Comparison of ENCODE assay signal across 28 mouse cellular contexts in genomic region chr7:112747187-112747586, GRCm38 (mm10).
DNase-seq lines count a peak whose midpoint lies in the region; ATAC-seq and TF ChIP-seq lines count a peak whose summit lies in the region.
"Had no signal": no experiment of that assay in that cellular context is flagged by ENCODE, and none has a peak within 500 bp of the region (broad histone marks: within the 10 kb centered on the region; RNA-seq: fewer than 3 reads in every experiment).

No protein-coding gene starts in this region.

- no peaks in the 10 kb centered on the region for H3K27me3 ChIP-seq in kidney, adult 2 months (replicated peaks; ENCODE audit: control insufficient read depth, insufficient read depth, low read length)
- no peaks in the 10 kb centered on the region for H3K27me3 ChIP-seq in kidney, postnatal 0 days (ENCODE audit: insufficient read depth, low read length)
- H3K27me3 ChIP-seq: forebrain, embryonic 15.5 days; heart, embryonic 13.5 days; limb, embryonic 13.5 days; midbrain, embryonic 13.5 days; neural tube, embryonic 12.5 days; Patski; stomach, embryonic 15.5 days had no signal

- no peak for DNase-seq in gastrocnemius, adult 2 months
- DNase-seq in gastrocnemius, postnatal 10 days, result no peak
- DNase-seq in kidney, adult 2 months, result peak; percentile 95
- peak; percentile 47 for DNase-seq in kidney, postnatal 0 days (ENCODE audit: low spot score)
- peak; percentile 34 for DNase-seq in retina, embryonic 14.5 days (ENCODE audit: low spot score)
- DNase-seq in layer of hippocampus, postnatal 14 days (ENCODE audit: low spot score in 2 of 2), result no peak
- no peak for DNase-seq in heart, postnatal 25 days (ENCODE audit: low spot score)
- DNase-seq: adrenal gland, postnatal 36 days; cerebellum, adult 9-10 months; gastrocnemius, postnatal 25 days; heart, adult 18-20 months; heart, postnatal 14 days; liver, embryonic 13.5 days; lung, embryonic 14.5 days; right cerebral cortex, postnatal 4 days; thymus, postnatal 36 days had no signal

- ATAC-seq in kidney, postnatal 0 days (replicated peaks; ENCODE audit: low FRiP score, low read depth), result 0 out of 2 replicates have a peak, but pooled peaks have one; percentile 35
- no peak for ATAC-seq in erythroblast, adult 5-6 weeks (replicated peaks; ENCODE audit: low FRiP score, poor library complexity, severe bottlenecking)
- ATAC-seq: CD4-positive, CD25-positive, alpha-beta regulatory T cell, adult 4 months; forebrain, embryonic 15.5 days; inflammation-experienced regulatory T-cells, adult 6 months; midbrain, embryonic 13.5 days; Patski had no signal

- intact Hi-C loops in gastrocnemius, adult 2 months (cut with DNase I), result no loop called here
- intact Hi-C loops in heart, postnatal 25 days (cut with DNase I), result no loop called here

- 46% methylated on average over 3 of the region's 3 CpGs for WGBS in kidney, adult 2 months
- WGBS in kidney, postnatal 0 days, result 50% methylated on average over 3 of the region's 3 CpGs

- no peak overlapping the region for H3K9ac ChIP-seq in kidney, postnatal 0 days (ENCODE audit: low read depth, low read length)
- H3K9ac ChIP-seq: forebrain, embryonic 15.5 days; heart, embryonic 13.5 days; hindbrain, embryonic 14.5 days; limb, embryonic 13.5 days; liver, embryonic 13.5 days; lung, embryonic 14.5 days; midbrain, embryonic 13.5 days; neural tube, embryonic 12.5 days; stomach, embryonic 15.5 days had no signal

- H3K4me1 ChIP-seq in kidney, adult 2 months (ENCODE audit: control insufficient read depth, insufficient read depth, low read length), result peaks cover 32% of the 10 kb centered on the region
- H3K4me1 ChIP-seq in kidney, postnatal 0 days (replicated peaks; ENCODE audit: insufficient read depth, low read length), result peaks cover 23% of the 10 kb centered on the region
- H3K4me1 ChIP-seq: megakaryocyte, embryonic 14.5 days had no signal

- TF ChIP-seq CTCF in gastrocnemius, adult 2 months (IDR thresholded peaks at IDR 0.05), result no peak
- no peak for TF ChIP-seq CTCF in kidney, adult 2 months (conservative IDR thresholded peaks at IDR 0.05; ENCODE audit: insufficient read depth, insufficient read length, low read depth, low read length)
- TF ChIP-seq CTCF in kidney, postnatal 0 days (IDR thresholded peaks at IDR 0.05; ENCODE audit: low read depth), result no peak

- no peak overlapping the region for H3K4me2 ChIP-seq in kidney, postnatal 0 days (ENCODE audit: low read length)
- H3K4me2 ChIP-seq: forebrain, embryonic 15.5 days; heart, embryonic 13.5 days; hindbrain, embryonic 14.5 days; limb, embryonic 13.5 days; liver, embryonic 13.5 days; lung, embryonic 14.5 days; midbrain, embryonic 13.5 days; neural tube, embryonic 12.5 days; stomach, embryonic 15.5 days had no signal

- no peaks in the 10 kb centered on the region for H3K36me3 ChIP-seq in kidney, adult 2 months (ENCODE audit: control insufficient read depth, insufficient read depth, low read length)
- no peaks in the 10 kb centered on the region for H3K36me3 ChIP-seq in kidney, postnatal 0 days (ENCODE audit: insufficient read depth, low read length)
- H3K36me3 ChIP-seq: forebrain, embryonic 15.5 days; limb, embryonic 13.5 days; liver, embryonic 13.5 days; midbrain, embryonic 13.5 days; neural tube, embryonic 12.5 days; stomach, embryonic 15.5 days had no signal

- no peak for TF ChIP-seq POLR2A in kidney, adult 2 months (IDR thresholded peaks at IDR 0.05; ENCODE audit: low read depth, low read length)

- H3K27ac ChIP-seq in gastrocnemius, adult 2 months, result peak overlapping the region; percentile 12; the same call in 1 of the 2 replicates
- H3K27ac ChIP-seq in kidney, adult 2 months (ENCODE audit: insufficient read depth, low read depth, low read length), result peak overlapping the region; percentile 79
- 0 out of 2 replicates have a peak overlapping the region, but pooled peaks have one; percentile 36 for H3K27ac ChIP-seq in kidney, postnatal 0 days
- H3K27ac ChIP-seq: forebrain, embryonic 15.5 days; heart, embryonic 13.5 days; hindbrain, embryonic 14.5 days; limb, embryonic 13.5 days; liver, embryonic 13.5 days; midbrain, embryonic 13.5 days; neural tube, embryonic 12.5 days; stomach, embryonic 15.5 days had no signal

- H3K4me3 ChIP-seq in gastrocnemius, adult 2 months, result no peak overlapping the region
- no peak overlapping the region for H3K4me3 ChIP-seq in kidney, adult 2 months (ENCODE audit: insufficient read depth, low read depth, low read length)
- no peak overlapping the region for H3K4me3 ChIP-seq in kidney, postnatal 0 days (replicated peaks; ENCODE audit: low read depth, low read length)
- H3K4me3 ChIP-seq: forebrain, embryonic 15.5 days; heart, embryonic 13.5 days; limb, embryonic 13.5 days; liver, embryonic 13.5 days; megakaryocyte, embryonic 14.5 days; midbrain, embryonic 13.5 days; neural tube, embryonic 12.5 days; stomach, embryonic 15.5 days had no signal

- H3K9me3 ChIP-seq in kidney, postnatal 0 days (replicated peaks; ENCODE audit: low read length), result no peaks in the 10 kb centered on the region
- H3K9me3 ChIP-seq: forebrain, embryonic 15.5 days; heart, embryonic 13.5 days; limb, embryonic 13.5 days; liver, embryonic 13.5 days; megakaryocyte, embryonic 14.5 days; midbrain, embryonic 13.5 days; neural tube, embryonic 12.5 days; stomach, embryonic 15.5 days had no signal

Comparison
In these comparisons a context has a peak if more than half of its experiments do, and no peak if none do; other contexts are left out.
1. DNase-seq: peak in kidney, adult 2 months (single experiment), kidney, postnatal 0 days (single experiment) and retina, embryonic 14.5 days (single experiment); none in gastrocnemius, adult 2 months (single experiment), gastrocnemius, postnatal 10 days (single experiment), layer of hippocampus, postnatal 14 days (0 of 2) and heart, postnatal 25 days (single experiment).
2. H3K27ac ChIP-seq: peak in every context shown above with its lines; median percentile 79 in kidney, adult 2 months; 36 in kidney, postnatal 0 days; 12 in gastrocnemius, adult 2 months.